Mouse (Mus musculus) stomach, embryonic 14.5 days (tissue): Measurements from ENCODE around the gene Robo1. TPM values are rescaled to one million over a fixed set of nuclear protein-coding genes. Genes with fewer than 3 reads are reported as not detected.
A peak's percentile ranks its signal among the peaks of the same experiment; 100 is the strongest.

Experiments used
- ATAC-seq: fragments of 200-750 bp; cut with Nextera tagmentation; 2 replicates; pipeline ENCODE4 v1.8.0; 2017; ENCODE audit warnings: low read depth, moderate TSS enrichment; ENCODE audit not compliant: insufficient number of reproducible peaks, insufficient read depth, low FRiP score
- H3K27ac ChIP-seq: fragments of 300-500 bp; sonication (generic); 2 replicates; pipeline ENCODE4 v1.5.1; 2014; ENCODE audit warnings: mild to moderate bottlenecking, low read length, moderate library complexity, mixed read lengths
- H3K27me3 ChIP-seq: fragments of 300-500 bp; sonication (generic); 2 replicates; pipeline ENCODE4 v1.6.1; 2014; ENCODE audit warnings: low read length, control low read depth, mixed read lengths; ENCODE audit not compliant: control insufficient read depth, insufficient read depth
- H3K36me3 ChIP-seq: fragments of 300-500 bp; sonication (generic); 2 replicates; pipeline ENCODE4 v1.6.1; 2014; ENCODE audit warnings: mild to moderate bottlenecking, control low read depth, low read length, moderate library complexity, mixed read lengths; ENCODE audit not compliant: control insufficient read depth, insufficient read depth
- H3K4me1 ChIP-seq: fragments of 300-500 bp; sonication (generic); 2 replicates; pipeline ENCODE4 v1.6.1; 2014; ENCODE audit warnings: low read length, control low read depth, mixed read lengths; ENCODE audit not compliant: control insufficient read depth, insufficient read depth
- H3K4me2 ChIP-seq: fragments of 300-500 bp; sonication (generic); replicated peaks from 2 replicates; pipeline ENCODE4 v1.6.1; 2014; ENCODE audit warnings: low read depth, low read length, control low read depth
- H3K4me3 ChIP-seq: fragments of 300-500 bp; sonication (generic); 2 replicates; pipeline ENCODE4 v1.5.1; 2014; ENCODE audit warnings: low read depth, low read length, control low read depth
- H3K9ac ChIP-seq: fragments of 300-500 bp; sonication (generic); replicated peaks from 2 replicates; pipeline ENCODE4 v1.6.1; 2014; ENCODE audit warnings: low read depth, mild to moderate bottlenecking, control low read depth, low read length, moderate library complexity, mixed read lengths
- H3K9me3 ChIP-seq: fragments of 300-500 bp; sonication (generic); 2 replicates; pipeline ENCODE4 v1.6.1; 2016; ENCODE audit warnings: low read depth, low read length, control low read depth; ENCODE audit not compliant: control insufficient read depth
- WGBS: fragments of 180-500 bp; shearing (Covaris S2); extraction: QIAGEN DNeasy Blood & Tissue Kit; methylation state at CpG from one replicate; pipeline ENCODE4 v1.1.7; 2014; 5-methylcytosine and 5-hydroxymethylcytosine counted together
- polyA plus RNA-seq: library from polyadenylated mRNA; unstranded; fragments of >200 nt; fragmentation: Nextera tagmentation; extraction: Ambion mirVana; gene quantifications from 2 replicates; pipeline ENCODE4 v1.2.1, GENCODE M21; 2014

The Robo1 gene
- polyA plus RNA-seq, 1 experiment from 2014 or later = 37.5 TPM

- H3K9ac ChIP-seq = no peak overlapping the region
- no peak overlapping the region for H3K4me2 ChIP-seq
- H3K9me3 ChIP-seq = no peaks in the 10 kb centered on the region
- H3K4me3 ChIP-seq = no peak overlapping the region
- no peak overlapping the region for H3K27ac ChIP-seq
- H3K36me3 ChIP-seq = no peaks in the 10 kb centered on the region
- 58% methylated on average over 9 of the region's 9 CpGs for WGBS
- no peaks in the 10 kb centered on the region for H3K27me3 ChIP-seq
- H3K4me1 ChIP-seq = peaks cover 13% of the 10 kb centered on the region; the same call in 1 of the 2 replicates
- peak; percentile 23; the same call in 1 of the 2 replicates for ATAC-seq
Observed at GRCm38 (mm10) chr16:72791181-72791705, 483.1 kb downstream of the Robo1 start.

- H3K4me2 ChIP-seq = no peak overlapping the region
Observed at GRCm38 (mm10) chr16:72794692-72795378, 486.7 kb downstream of the Robo1 start.

GRCm38 (mm10) chr16:72795379-72795712 is 487.2 kb downstream of the Robo1 start:
- no peaks in the 10 kb centered on the region for H3K9me3 ChIP-seq
- no peak overlapping the region for H3K27ac ChIP-seq
- no peak overlapping the region for H3K4me3 ChIP-seq
- peaks cover 19% of the 10 kb centered on the region for H3K4me1 ChIP-seq
- ATAC-seq = no peak
- H3K36me3 ChIP-seq = no peaks in the 10 kb centered on the region
- H3K4me2 ChIP-seq = no peak overlapping the region
- 42% methylated on average over 1 of the region's 1 CpGs for WGBS
- no peaks in the 10 kb centered on the region for H3K27me3 ChIP-seq
- no peak overlapping the region for H3K9ac ChIP-seq

More at GRCm38 (mm10) chr16:72794692-72795378, 486.7 kb downstream of the Robo1 start:
- WGBS = 58% methylated on average over 6 of the region's 6 CpGs
- Histone ChIP-seq H3K4me3 (no peak overlapping the region), H3K36me3 (no peaks in the 10 kb centered on the region), H3K9ac (no peak overlapping the region), H3K9me3 (no peaks in the 10 kb centered on the region), H3K27ac (peak overlapping the region; percentile 10; the same call in 1 of the 2 replicates), H3K27me3 (no peaks in the 10 kb centered on the region), H3K4me1 (peaks cover 14% of the 10 kb centered on the region)
- ATAC-seq = no peak

GRCm38 (mm10) chr16:72798405-72798949 is 490.4 kb downstream of the Robo1 start:
- no peaks in the 10 kb centered on the region for H3K36me3 ChIP-seq
- WGBS = 83% methylated on average over 12 of the region's 12 CpGs
- H3K27me3 ChIP-seq = no peaks in the 10 kb centered on the region
- no peak overlapping the region for H3K4me2 ChIP-seq
- peaks cover 19% of the 10 kb centered on the region for H3K4me1 ChIP-seq
- H3K4me3 ChIP-seq = no peak overlapping the region
- no peaks in the 10 kb centered on the region for H3K9me3 ChIP-seq
- H3K9ac ChIP-seq = no peak overlapping the region
- no peak overlapping the region for H3K27ac ChIP-seq
- ATAC-seq = no peak

GRCm38 (mm10) chr16:72800121-72800749 is 492.1 kb downstream of the Robo1 start:
- Histone ChIP-seq H3K9me3 (no peaks in the 10 kb centered on the region), H3K9ac (no peak overlapping the region), H3K36me3 (no peaks in the 10 kb centered on the region), H3K4me1 (peaks cover 12% of the 10 kb centered on the region), H3K4me2 (no peak overlapping the region), H3K4me3 (no peak overlapping the region), H3K27ac (no peak overlapping the region), H3K27me3 (no peaks in the 10 kb centered on the region)
- ATAC-seq = peak; percentile 49; the same call in 1 of the 2 replicates
- WGBS = 71% methylated on average over 15 of the region's 15 CpGs

- H3K27me3 ChIP-seq = no peaks in the 10 kb centered on the region
- no peak overlapping the region for H3K27ac ChIP-seq
- 86% methylated on average over 6 of the region's 6 CpGs for WGBS
- no peaks in the 10 kb centered on the region for H3K9me3 ChIP-seq
- peaks cover 9% of the 10 kb centered on the region for H3K4me1 ChIP-seq
- H3K4me3 ChIP-seq = no peak overlapping the region
- no peak overlapping the region for H3K4me2 ChIP-seq
- H3K36me3 ChIP-seq = no peaks in the 10 kb centered on the region
- no peak overlapping the region for H3K9ac ChIP-seq
- no peak for ATAC-seq
Observed at GRCm38 (mm10) chr16:72800788-72801187, 492.7 kb downstream of the Robo1 start.

- Histone ChIP-seq H3K27ac (peak overlapping the region; percentile 2; the same call in 1 of the 2 replicates), H3K36me3 (no peaks in the 10 kb centered on the region), H3K4me3 (peak overlapping the region; percentile 0; the same call in 1 of the 2 replicates), H3K27me3 (no peaks in the 10 kb centered on the region), H3K4me1 (peaks cover 10% of the 10 kb centered on the region), H3K9me3 (no peaks in the 10 kb centered on the region), H3K4me2 (peak overlapping the region; percentile 39), H3K9ac (no peak overlapping the region)
- 19% methylated on average over 10 of the region's 10 CpGs for WGBS
- ATAC-seq = peak; percentile 28; the same call in 1 of the 2 replicates
Observed at GRCm38 (mm10) chr16:72808351-72808750, 500.2 kb downstream of the Robo1 start.

GRCm38 (mm10) chr16:72810942-72811341 is 502.8 kb downstream of the Robo1 start:
- no peak overlapping the region for H3K4me3 ChIP-seq
- H3K9ac ChIP-seq = no peak overlapping the region
- H3K9me3 ChIP-seq = no peaks in the 10 kb centered on the region
- ATAC-seq = no peak
- no peaks in the 10 kb centered on the region for H3K36me3 ChIP-seq
- peaks cover 10% of the 10 kb centered on the region for H3K4me1 ChIP-seq
- H3K27me3 ChIP-seq = no peaks in the 10 kb centered on the region
- no peak overlapping the region for H3K27ac ChIP-seq
- 44% methylated on average over 3 of the region's 3 CpGs for WGBS
- H3K4me2 ChIP-seq = no peak overlapping the region
